Mouse (Mus musculus) erythroid progenitor cell, adult 5-6 weeks (primary cell): ENCODE measurements around the gene Gm20683. TPM values are rescaled to one million over a fixed set of nuclear protein-coding genes. Genes with fewer than 3 reads are reported as not detected.

Experiments
- ATAC-seq: replicated peaks from 2 replicates; pipeline ENCODE4 v1.8.0; 2016; ENCODE audit warnings: moderate number of reproducible peaks, mild to moderate bottlenecking, moderate TSS enrichment, inconsistent platforms; ENCODE audit not compliant: poor library complexity, low FRiP score, severe bottlenecking
- total RNA-seq, 2 experiments: library from RNA; stranded (forward) in 1 of 2; stranded (reverse) in 1 of 2; fragments of 150-400 nt in 1 of 2; fragments of 186-747, 209-891 nt in 1 of 2; gene quantifications; 2 replicates each; pipeline versions ENCODE4 v1.2.3 to v1.2.4; 2015 to 2017; ENCODE audit warnings: low replicate concordance in 2 of 2

The Gm20683 gene
- total RNA-seq, 2 experiments from 2014 or later: 1.3 TPM; not detected in 1

GRCm38 (mm10) chr17:25843636-25844395 lies 2.3 kb upstream of the Gm20683 start:
- ATAC-seq: peak; percentile 41

DNA sequence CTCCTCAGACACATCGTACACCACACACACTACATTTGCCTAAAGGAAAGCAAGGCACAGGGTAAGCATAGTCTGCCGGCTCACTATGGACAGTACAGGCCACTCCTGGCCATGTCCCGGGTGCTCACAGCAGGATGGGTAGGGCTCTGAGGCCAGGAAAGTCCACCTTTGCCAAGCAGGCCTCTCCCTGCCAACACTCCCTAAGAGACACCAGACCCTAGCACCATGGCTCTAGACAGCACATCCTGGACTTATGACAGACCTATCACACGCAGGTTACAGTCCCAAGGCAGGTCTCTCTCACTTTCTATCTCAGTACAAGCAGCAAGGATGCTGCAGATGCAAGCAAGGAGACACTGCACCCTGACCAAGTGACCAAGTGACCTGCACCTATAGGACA lies 1.6 kb upstream of the Gm20683 start:
- ATAC-seq: no peak

DNA sequence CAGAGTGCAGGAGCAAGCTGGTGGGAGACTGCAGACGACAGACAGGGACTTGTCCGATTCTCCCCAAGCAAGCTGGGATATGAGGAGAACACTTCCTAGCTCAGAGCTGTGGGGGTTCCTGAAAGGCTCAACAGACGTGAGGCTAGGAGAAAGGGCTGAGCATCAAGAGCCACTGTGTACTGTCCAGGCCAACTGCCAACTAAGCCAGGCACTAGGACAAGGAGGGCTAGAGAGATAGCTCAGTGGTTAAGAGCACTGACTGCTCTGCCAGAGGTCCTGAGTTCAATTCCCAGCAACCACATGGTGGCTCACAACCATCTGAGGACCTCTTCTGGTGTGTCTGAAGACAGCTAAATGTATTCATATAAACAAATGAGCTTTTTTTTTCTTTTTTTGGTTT lies 946 bp upstream of the Gm20683 start:
- ATAC-seq: no peak

GRCm38 (mm10) chr17:25840519-25840918 lies 1.0 kb downstream of the Gm20683 start:
- no peak for ATAC-seq

DNA sequence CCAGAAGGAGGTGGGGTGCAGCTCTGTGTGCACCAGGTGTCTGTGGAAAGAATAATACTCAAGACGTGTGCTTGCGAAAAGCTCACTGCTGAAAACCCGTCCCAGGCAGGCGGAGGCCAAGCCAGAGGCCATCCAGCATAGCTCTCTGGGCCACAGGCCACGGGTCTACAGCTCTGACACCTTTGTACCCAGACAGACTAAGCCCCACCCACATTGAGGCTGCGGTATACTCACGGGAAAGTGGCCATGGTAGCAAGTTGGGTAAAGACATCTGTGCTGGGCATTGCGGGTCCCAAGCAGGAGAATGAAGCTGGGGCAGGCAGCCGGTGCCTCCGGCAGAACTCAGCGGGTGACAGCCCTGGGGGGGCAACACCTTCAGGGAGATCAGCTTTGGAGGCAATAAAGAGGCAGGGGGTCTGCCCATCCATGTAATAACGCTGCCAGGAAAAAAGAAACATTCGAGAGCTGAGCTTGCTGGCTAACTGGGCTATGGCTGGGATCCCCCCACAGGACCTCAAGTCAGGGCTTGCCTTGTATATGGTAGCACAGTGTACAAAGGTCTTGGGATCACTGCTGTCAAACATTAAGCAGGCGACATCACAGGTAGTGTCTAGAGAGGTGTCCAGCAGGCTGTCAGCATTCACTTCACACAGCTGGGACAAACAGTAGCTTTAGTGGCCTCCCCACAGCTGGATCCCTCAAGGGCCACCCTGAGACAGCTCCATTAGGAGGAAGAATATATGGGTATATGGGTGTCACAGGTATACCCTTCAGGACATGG lies 1.9 kb downstream of the Gm20683 start:
- ATAC-seq: no peak

DNA sequence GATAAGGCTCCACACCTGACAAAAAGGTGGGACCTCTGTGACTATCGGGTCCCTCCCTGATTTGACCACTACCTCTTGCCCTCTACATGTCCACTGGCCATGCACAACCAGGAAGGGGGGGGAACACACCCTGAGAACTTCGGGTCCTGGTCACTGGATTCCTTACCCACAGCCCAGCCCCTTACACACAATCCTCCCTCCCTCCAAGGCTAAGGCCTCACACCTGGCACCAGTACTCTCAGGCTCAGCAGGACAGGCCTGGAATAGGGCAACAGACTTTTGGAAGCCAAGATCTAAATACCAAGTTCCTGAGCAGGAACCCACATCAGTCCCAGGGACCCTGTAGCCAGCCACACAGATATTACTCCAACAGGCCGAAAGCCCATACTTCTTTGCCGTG lies 2.7 kb downstream of the Gm20683 start:
- no peak for ATAC-seq

DNA sequence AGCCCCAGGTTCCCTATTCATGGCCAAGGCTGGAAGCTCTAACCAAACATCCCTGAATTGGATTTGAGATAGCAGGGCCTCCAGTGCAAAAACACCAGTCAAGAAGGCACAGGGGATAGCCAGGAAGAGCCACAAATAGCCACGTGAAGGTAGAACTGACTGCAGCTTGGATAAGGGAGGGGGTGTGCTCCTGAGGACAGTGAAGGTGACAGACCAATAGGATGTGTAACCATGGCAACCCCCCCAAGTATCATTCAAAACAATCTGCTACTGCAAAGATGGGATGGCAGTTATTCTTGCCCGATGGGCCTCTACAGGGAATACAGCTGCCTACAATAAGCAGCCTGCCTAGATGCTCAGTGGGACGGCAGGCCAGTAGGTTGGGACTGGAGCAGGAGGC lies 4.0 kb downstream of the Gm20683 start:
- no peak for ATAC-seq

DNA sequence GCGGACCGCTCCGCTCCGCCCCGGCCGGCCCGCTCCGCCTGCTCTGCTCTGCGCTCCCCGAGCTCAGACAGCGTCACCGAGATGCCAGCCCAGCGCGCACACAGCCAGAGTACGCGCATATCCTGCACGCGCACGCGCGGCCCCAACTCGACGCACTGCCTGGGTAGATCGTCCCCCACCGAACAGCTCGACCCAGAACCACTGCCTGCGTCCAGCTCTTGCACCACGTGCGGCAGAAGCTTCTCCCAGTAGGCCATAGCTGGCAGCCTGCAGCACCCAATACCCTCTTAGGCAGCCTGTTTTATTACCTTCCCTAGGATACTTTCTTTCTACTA lies 4.5 kb downstream of the Gm20683 start, which contains the start of gene Rhbdl1:
Gene Rhbdl1, minus strand, starts transcription at position 220 of the 335 bp plus-strand sequence.
- ATAC-seq: no peak

DNA sequence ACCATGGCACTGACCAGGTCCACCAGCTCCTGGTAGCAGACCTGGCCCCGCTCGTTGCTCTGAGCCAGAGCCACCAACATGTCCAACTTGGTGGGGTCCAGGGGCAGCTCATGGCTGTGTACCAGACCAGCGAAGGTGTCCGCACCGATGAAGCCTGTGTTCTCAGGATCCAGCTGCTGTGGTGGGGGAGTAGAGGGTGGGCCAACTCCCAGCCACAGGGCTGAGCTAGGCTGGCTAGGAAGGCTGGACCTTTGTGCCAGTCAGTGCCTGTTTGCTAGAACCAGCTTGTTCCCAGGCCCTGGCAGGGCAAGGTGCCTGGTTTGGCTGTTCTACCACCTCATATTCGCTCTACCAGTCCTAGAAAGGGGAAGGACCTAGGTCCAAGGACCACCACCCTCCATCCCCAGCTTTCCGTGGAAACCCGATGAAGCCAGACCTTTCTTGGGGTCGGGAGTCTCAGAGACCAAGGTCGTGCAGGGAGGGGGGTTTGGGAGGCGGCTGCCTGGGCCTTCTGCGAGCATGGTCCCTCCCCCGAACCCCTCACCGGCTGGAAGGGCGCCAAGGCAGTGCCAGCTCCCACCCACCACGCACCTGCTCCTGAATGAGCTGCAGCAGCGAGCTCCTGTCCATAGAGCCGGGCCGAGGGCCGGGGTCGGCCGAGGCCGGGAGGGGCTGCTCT lies 5.0 kb downstream of the Gm20683 start:
- no peak for ATAC-seq

GRCm38 (mm10) chr17:25835816-25836215 lies 5.7 kb downstream of the Gm20683 start:
- ATAC-seq: no peak

GRCm38 (mm10) chr17:25835301-25835700 lies 6.3 kb downstream of the Gm20683 start:
- ATAC-seq: no peak

DNA sequence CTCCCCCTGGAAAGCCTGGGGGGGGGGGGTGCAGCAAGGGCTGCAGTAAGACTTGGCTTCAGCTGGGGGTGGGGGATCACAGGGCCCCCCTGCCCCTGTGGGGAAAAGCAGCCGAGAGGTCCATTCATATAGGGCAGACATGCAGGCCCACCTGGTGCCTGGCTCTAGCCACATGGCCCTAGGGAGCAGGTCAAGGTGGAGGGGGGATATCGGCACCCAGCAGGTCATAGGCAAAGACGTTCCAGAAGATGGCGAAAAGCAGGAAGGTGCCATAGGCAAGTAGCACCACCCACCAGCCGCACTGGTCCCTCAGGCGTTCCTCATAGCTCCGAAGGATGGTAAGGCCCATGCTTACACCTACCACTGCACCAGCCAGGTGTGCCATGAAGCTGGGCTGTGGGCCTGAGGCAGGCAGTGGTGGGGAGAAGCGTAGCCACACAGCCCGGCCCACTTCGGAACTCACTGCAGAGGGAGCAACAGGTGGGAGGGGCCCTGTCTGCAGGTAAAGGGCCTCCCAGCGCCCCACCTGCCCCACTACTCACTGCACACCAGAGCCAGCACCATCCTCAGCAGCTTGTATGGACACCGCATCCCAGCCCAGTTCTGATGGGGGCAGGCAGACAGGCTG lies 6.9 kb downstream of the Gm20683 start:
- ATAC-seq: no peak

- no peak for ATAC-seq
Observed at GRCm38 (mm10) chr17:25833961-25834594, 7.5 kb downstream of the Gm20683 start.

- ATAC-seq: peak; percentile 54
Observed at GRCm38 (mm10) chr17:25833291-25833663, 8.3 kb downstream of the Gm20683 start, which contains the start of gene Stub1. Gene Stub1, minus strand, starts transcription at chr17:25833404.

DNA sequence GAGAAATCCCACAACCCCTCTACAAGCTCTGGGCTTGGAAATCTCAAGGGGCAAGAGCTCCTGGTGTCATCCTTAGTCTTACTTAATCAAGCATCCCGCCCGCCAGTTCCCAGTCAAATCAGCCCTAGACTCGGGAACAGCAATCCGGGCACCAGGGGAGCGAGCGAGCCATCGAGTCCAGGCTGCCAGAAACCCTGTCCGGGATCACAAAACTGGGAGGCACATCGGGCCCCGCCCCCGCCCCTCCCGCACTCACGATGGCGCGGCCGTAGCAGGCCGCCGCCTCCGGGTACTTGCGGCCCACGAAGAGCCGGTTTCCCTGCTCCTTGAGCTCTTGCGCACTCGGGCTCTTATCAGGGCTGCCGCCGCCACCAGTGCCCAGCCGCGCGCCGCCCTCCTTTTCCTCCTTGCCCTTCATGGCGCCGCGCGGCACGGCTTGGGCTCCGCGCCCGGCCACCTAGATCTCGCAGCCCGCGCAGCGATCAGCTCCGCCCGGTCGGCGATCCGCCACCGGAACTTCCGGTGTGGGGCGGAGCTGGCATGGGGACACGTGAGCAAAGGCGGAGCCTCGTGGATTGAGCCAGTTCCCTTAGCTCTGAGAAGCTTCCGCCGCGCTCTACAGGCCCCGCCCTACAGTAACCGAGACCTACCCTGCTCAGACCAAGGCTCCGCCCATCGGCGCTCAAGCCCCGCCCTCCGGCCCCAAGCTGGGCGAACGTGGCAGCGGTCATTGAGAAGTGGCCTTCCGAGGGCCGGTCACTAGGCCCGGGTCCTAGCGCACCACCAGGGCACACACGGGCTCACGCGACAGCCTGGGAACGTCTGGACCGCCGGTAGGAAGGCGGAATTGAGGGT lies 8.9 kb downstream of the Gm20683 start:
- ATAC-seq: peak; percentile 80

GRCm38 (mm10) chr17:25831451-25832281 lies 9.9 kb downstream of the Gm20683 start:
- ATAC-seq: no peak

DNA sequence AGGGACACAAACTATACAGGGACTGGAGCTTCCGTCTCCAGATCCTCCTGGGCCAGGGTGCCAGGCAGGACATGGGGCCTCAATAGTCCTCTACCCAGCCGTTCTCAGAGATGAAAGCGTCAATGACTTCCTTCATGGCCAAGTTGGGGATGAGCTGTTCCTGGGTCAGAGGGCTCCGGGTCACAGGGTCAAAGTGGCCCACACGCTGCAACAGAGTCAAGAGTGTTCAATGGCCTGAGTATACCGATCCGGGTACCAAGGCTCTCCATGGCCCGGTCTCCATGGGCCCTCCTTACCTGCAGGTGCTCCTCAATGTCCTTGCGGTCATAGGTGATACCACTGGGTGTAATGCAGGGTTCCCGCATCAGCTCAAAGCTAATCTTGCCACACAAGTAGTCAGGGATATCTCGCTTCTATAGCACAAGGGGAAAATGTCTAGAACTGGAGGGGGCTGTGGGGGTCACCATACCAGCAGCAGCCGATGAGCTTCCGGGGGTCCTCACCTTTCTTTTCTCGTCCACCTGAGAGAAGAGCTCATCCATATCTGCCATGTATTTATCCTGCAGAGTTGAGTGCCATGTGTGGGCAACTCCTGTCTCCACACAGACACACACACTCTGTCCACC lies 10.6 kb downstream of the Gm20683 start:
- ATAC-seq: no peak
